Mouse (Mus musculus): Measurements from ENCODE around the gene 1700003E16Rik. TPM values are rescaled to one million over a fixed set of nuclear protein-coding genes. Genes with fewer than 3 reads are reported as not detected.
A peak's percentile ranks its signal among the peaks of the same experiment; 100 is the strongest.

Gene 1700003E16Rik
- polyA plus RNA-seq, 1 experiment = not detected

- WGBS = 3% methylated on average over 8 of the region's 8 CpGs
Measured at GRCm38 (mm10) chr6:83162701-83163100, 6.5 kb downstream of the 1700003E16Rik start.

GRCm38 (mm10) chr6:83165026-83165606, 8.9 kb downstream of the 1700003E16Rik start:
- peaks cover 17% of the 10 kb centered on the region for H3K4me1 ChIP-seq (ENCODE audit: control insufficient read depth, insufficient read depth, low read length)
- WGBS = 1% methylated on average over 6 of the region's 6 CpGs
- no peak overlapping the region for H3K27ac ChIP-seq (ENCODE audit: insufficient read depth, low read depth, low read length)
- H3K4me3 ChIP-seq (ENCODE audit: insufficient read depth, low read depth, low read length) = peak overlapping the region; percentile 80
- TF ChIP-seq CTCF (IDR thresholded peaks at IDR 0.05; ENCODE audit: insufficient read depth, low read depth, low read length) (no peak), POLR2A (IDR thresholded peaks at IDR 0.05; ENCODE audit: insufficient read depth, low read depth, low read length) (no peak)

More at GRCm38 (mm10) chr6:83162701-83163100, 6.5 kb downstream of the 1700003E16Rik start:
- TF ChIP-seq POLR2A (IDR thresholded peaks at IDR 0.05; ENCODE audit: insufficient read depth, low read depth, low read length) (no peak), CTCF (IDR thresholded peaks at IDR 0.05; ENCODE audit: insufficient read depth, low read depth, low read length) (no peak)
- Histone ChIP-seq H3K4me3 (ENCODE audit: insufficient read depth, low read depth, low read length) (no peak overlapping the region), H3K4me1 (ENCODE audit: control insufficient read depth, insufficient read depth, low read length) (peaks cover 6% of the 10 kb centered on the region), H3K27ac (ENCODE audit: insufficient read depth, low read depth, low read length) (no peak overlapping the region)

GRCm38 (mm10) chr6:83165607-83166242, 9.5 kb downstream of the 1700003E16Rik start, which contains the start of gene Dctn1:
Dctn1 (plus strand) TSS chr6:83165920.
- Histone ChIP-seq H3K27ac (ENCODE audit: insufficient read depth, low read depth, low read length) (peak within 1 kb of the TSS; percentile 96), H3K4me3 (ENCODE audit: insufficient read depth, low read depth, low read length) (peak within 1 kb of the TSS; percentile 80), H3K4me1 (ENCODE audit: control insufficient read depth, insufficient read depth, low read length) (peaks cover 17% of the 10 kb centered on the region)
- under 1% methylated on average over 58 of the region's 58 CpGs for whole genome bisulfite sequencing
- TF ChIP-seq POLR2A (IDR thresholded peaks at IDR 0.05; ENCODE audit: insufficient read depth, low read depth, low read length) (peak; percentile 70), CTCF (IDR thresholded peaks at IDR 0.05; ENCODE audit: insufficient read depth, low read depth, low read length) (peak; percentile 46; the same call in 1 of the 2 replicates)

GRCm38 (mm10) chr6:83166243-83166630, 10.0 kb downstream of the 1700003E16Rik start:
- Histone ChIP-seq H3K4me3 (ENCODE audit: insufficient read depth, low read depth, low read length) (peak overlapping the region; percentile 80), H3K27ac (ENCODE audit: insufficient read depth, low read depth, low read length) (peak overlapping the region; percentile 18), H3K4me1 (ENCODE audit: control insufficient read depth, insufficient read depth, low read length) (peaks cover 20% of the 10 kb centered on the region)
- WGBS = under 1% methylated on average over 12 of the region's 12 CpGs
- TF ChIP-seq CTCF (IDR thresholded peaks at IDR 0.05; ENCODE audit: insufficient read depth, low read depth, low read length) = no peak
- TF ChIP-seq POLR2A (IDR thresholded peaks at IDR 0.05; ENCODE audit: insufficient read depth, low read depth, low read length) = no peak

GRCm38 (mm10) chr6:83169872-83170271, 13.7 kb downstream of the 1700003E16Rik start:
- no peak overlapping the region for H3K4me3 ChIP-seq (ENCODE audit: insufficient read depth, low read depth, low read length)
- peaks cover 20% of the 10 kb centered on the region for H3K4me1 ChIP-seq (ENCODE audit: control insufficient read depth, insufficient read depth, low read length)
- H3K27ac ChIP-seq (ENCODE audit: insufficient read depth, low read depth, low read length) = no peak overlapping the region
- TF ChIP-seq POLR2A (IDR thresholded peaks at IDR 0.05; ENCODE audit: insufficient read depth, low read depth, low read length) (no peak), CTCF (IDR thresholded peaks at IDR 0.05; ENCODE audit: insufficient read depth, low read depth, low read length) (no peak)
- 44% methylated on average over 5 of the region's 5 CpGs for WGBS

GRCm38 (mm10) chr6:83171063-83171462, 14.9 kb downstream of the 1700003E16Rik start:
- H3K4me3 ChIP-seq (ENCODE audit: insufficient read depth, low read depth, low read length) = peak overlapping the region; percentile 24; the same call in 1 of the 2 replicates
- no peak overlapping the region for H3K27ac ChIP-seq (ENCODE audit: insufficient read depth, low read depth, low read length)
- no peak for TF ChIP-seq POLR2A (IDR thresholded peaks at IDR 0.05; ENCODE audit: insufficient read depth, low read depth, low read length)
- no peak for TF ChIP-seq CTCF (IDR thresholded peaks at IDR 0.05; ENCODE audit: insufficient read depth, low read depth, low read length)

GRCm38 (mm10) chr6:83172240-83172920, 16.2 kb downstream of the 1700003E16Rik start:
- TF ChIP-seq CTCF (IDR thresholded peaks at IDR 0.05; ENCODE audit: insufficient read depth, low read depth, low read length) (no peak), POLR2A (IDR thresholded peaks at IDR 0.05; ENCODE audit: insufficient read depth, low read depth, low read length) (0 out of 2 replicates have a peak, but pooled peaks have one; percentile 20)
- peak overlapping the region; percentile 51 for H3K4me3 ChIP-seq (ENCODE audit: insufficient read depth, low read depth, low read length)
- H3K4me1 ChIP-seq (ENCODE audit: control insufficient read depth, insufficient read depth, low read length) = peaks cover 23% of the 10 kb centered on the region
- WGBS = 40% methylated on average over 9 of the region's 9 CpGs
- peak overlapping the region; percentile 58 for H3K27ac ChIP-seq (ENCODE audit: insufficient read depth, low read depth, low read length)

More at GRCm38 (mm10) chr6:83171063-83171462, 14.9 kb downstream of the 1700003E16Rik start:
- 28% methylated on average over 5 of the region's 5 CpGs for WGBS
- peaks cover 21% of the 10 kb centered on the region for H3K4me1 ChIP-seq (ENCODE audit: control insufficient read depth, insufficient read depth, low read length)

- no peak overlapping the region for H3K4me3 ChIP-seq (ENCODE audit: insufficient read depth, low read depth, low read length)
- no peak overlapping the region for H3K27ac ChIP-seq (ENCODE audit: insufficient read depth, low read depth, low read length)
- no peak for TF ChIP-seq CTCF (IDR thresholded peaks at IDR 0.05; ENCODE audit: insufficient read depth, low read depth, low read length)
- no peak for TF ChIP-seq POLR2A (IDR thresholded peaks at IDR 0.05; ENCODE audit: insufficient read depth, low read depth, low read length)
- H3K4me1 ChIP-seq (ENCODE audit: control insufficient read depth, insufficient read depth, low read length) = peaks cover 19% of the 10 kb centered on the region; the same call in 1 of the 2 replicates
- 66% methylated on average over 8 of the region's 8 CpGs for WGBS
Measured at GRCm38 (mm10) chr6:83175996-83176395, 19.8 kb downstream of the 1700003E16Rik start.

Data from olfactory bulb, adult 2 months (tissue).